Mouse (Mus musculus) cerebellum, postnatal 25 days (tissue): Measurements from ENCODE around the gene Myl6.
A peak's percentile ranks its signal among the peaks of the same experiment; 100 is the strongest.
"Not testable (repeated sequence)": the region's sequence is repeated elsewhere in the genome, so short reads cannot be mapped to it uniquely, and the experiment has no call there.

Experiments used
- DNase-seq, 2 experiments: peaks; one replicate each; pipeline ENCODE4 v3.0.0; 2021; ENCODE audit warnings: mixed read lengths in 2 of 2

The Myl6 gene

GRCm38 (mm10) chr10:128509831-128510230 lies 15.9 kb upstream of the Myl6 start:
- no peak for DNase-seq

GRCm38 (mm10) chr10:128509203-128509602 lies 15.3 kb upstream of the Myl6 start:
- no peak for DNase-seq

- no peak for DNase-seq
Observed at GRCm38 (mm10) chr10:128508260-128508659, 14.3 kb upstream of the Myl6 start.

- DNase-seq, result no peak
Observed at GRCm38 (mm10) chr10:128505974-128506373, 12.0 kb upstream of the Myl6 start.

GRCm38 (mm10) chr10:128505371-128505667 lies 11.4 kb upstream of the Myl6 start:
- not testable (repeated sequence) for DNase-seq

- DNase-seq, result no peak
Observed at GRCm38 (mm10) chr10:128504641-128505370, 10.9 kb upstream of the Myl6 start.

- DNase-seq, result no peak
Observed at GRCm38 (mm10) chr10:128504012-128504411, 10.1 kb upstream of the Myl6 start.

GRCm38 (mm10) chr10:128503532-128503931 lies 9.6 kb upstream of the Myl6 start:
- DNase-seq, result no peak

- DNase-seq, result no peak
Observed at GRCm38 (mm10) chr10:128502341-128502740, 8.4 kb upstream of the Myl6 start.

GRCm38 (mm10) chr10:128499116-128499671 lies 5.2 kb upstream of the Myl6 start:
- DNase-seq, result peak; percentile 78

- peak; percentile 97 to 98 for DNase-seq
Observed at GRCm38 (mm10) chr10:128498590-128498989, 4.6 kb upstream of the Myl6 start, which contains the start of gene Myl6b. TSS of gene Myl6b (minus strand) at chr10:128498685.

GRCm38 (mm10) chr10:128497134-128497737 lies 3.3 kb upstream of the Myl6 start:
- DNase-seq, result no peak

GRCm38 (mm10) chr10:128496509-128497077 lies 2.6 kb upstream of the Myl6 start:
- no peak for DNase-seq

GRCm38 (mm10) chr10:128495903-128496302 lies 2.0 kb upstream of the Myl6 start:
- DNase-seq, result no peak

- DNase-seq, result no peak
Observed at GRCm38 (mm10) chr10:128495270-128495669, 1.3 kb upstream of the Myl6 start.

GRCm38 (mm10) chr10:128494667-128495245 lies 811 bp upstream of the Myl6 start:
- peak in 1 of 2 experiments; percentile 44 for DNase-seq

- DNase-seq, result no peak
Observed at GRCm38 (mm10) chr10:128493319-128493694, 638 bp downstream of the Myl6 start.

GRCm38 (mm10) chr10:128492633-128493311 lies 1.2 kb downstream of the Myl6 start:
- peak; percentile 56 to 68 for DNase-seq

GRCm38 (mm10) chr10:128492051-128492450 lies 1.9 kb downstream of the Myl6 start:
- DNase-seq, result not testable (repeated sequence)

GRCm38 (mm10) chr10:128491495-128491894 lies 2.5 kb downstream of the Myl6 start:
- peak; percentile 40 to 45 for DNase-seq

GRCm38 (mm10) chr10:128490912-128491311 lies 3.0 kb downstream of the Myl6 start:
- no peak for DNase-seq

- peak; percentile 40 to 44 for DNase-seq
Observed at GRCm38 (mm10) chr10:128490232-128490631, 3.7 kb downstream of the Myl6 start.

GRCm38 (mm10) chr10:128489785-128490184 lies 4.2 kb downstream of the Myl6 start:
- DNase-seq, result peak in 1 of 2 experiments; percentile 40
